Mouse (Mus musculus) kidney, postnatal 36 days (tissue): ENCODE measurements around the gene Gm8857.
"Not testable (repeated sequence)": the region's sequence is repeated elsewhere in the genome, so short reads cannot be mapped to it uniquely, and the experiment has no call there.

Experiments used
- DNase-seq, 2 experiments: peaks; one replicate each; pipeline ENCODE4 v3.0.0; 2021 to 2022; ENCODE audit warnings: mixed read lengths in 2 of 2

Gene Gm8857

DNA sequence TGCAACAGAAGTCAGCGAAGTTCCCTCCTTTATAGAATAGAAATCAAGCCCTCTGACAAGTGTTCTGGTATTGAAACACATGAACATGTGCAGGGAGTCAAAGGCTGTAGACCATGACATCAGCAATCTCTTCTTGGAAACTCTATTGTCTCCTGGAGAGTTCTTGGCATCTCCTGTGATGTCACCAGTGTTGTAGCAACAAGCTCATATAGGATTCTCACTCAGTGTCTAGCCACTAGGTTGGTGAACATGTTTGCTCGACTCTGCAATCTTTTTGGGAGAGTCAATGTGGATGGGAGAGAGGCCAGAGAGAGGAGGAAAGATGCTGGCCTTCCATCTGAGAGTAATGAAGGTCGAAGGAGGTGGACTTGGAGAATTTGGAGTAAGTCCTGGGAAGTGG lies at the start of gene Gm8857, which contains the start of gene Gm8871:
TSS of gene Gm8857 (plus strand) at position 303 of the 400 bp plus-strand sequence.
TSS of gene Gm8871 (plus strand) at position 301 of the 400 bp plus-strand sequence.
- not testable (repeated sequence) for DNase-seq

DNA sequence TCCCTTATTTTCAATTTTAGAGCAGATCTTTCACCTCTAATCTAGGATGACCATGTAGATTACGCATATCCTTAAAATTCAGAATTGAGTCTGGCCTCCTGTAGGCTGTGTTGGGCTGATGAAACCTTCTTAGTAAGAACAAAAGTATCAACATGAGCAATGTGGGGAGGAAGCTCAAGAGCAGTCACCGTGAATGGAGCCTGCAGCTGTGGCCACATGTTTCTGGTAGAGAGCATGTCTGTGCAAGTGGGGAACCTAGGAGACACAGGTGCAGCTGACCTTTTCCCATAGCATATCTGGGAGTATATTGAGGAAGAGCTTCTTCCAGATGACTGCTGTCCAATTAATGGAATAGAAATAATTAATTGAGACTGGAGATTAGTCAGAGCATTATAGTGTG lies 5.9 kb downstream of the Gm8857 start:
- not testable (repeated sequence) for DNase-seq

DNA sequence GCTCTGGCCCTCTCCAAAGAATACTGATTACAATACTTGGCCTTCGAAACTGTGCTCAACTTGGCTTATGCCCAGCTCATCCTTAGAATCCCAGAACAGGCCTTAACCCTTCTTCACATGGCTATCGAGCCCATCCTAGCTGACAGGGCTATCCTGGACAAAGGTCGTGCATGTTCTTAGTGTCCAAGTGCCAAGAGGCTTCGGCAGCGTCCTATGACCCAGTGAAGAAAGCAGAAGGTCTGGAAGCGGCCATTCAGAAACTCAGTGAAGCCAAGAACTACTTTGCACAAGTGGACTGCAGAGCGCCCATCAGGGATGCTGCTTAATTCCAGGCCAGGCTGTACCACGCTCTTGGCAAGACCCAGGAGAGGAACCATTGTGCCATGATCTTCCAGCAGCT lies 10.4 kb downstream of the Gm8857 start:
- not testable (repeated sequence) for DNase-seq
